Mouse (Mus musculus) ES-Bruce4 (cell line): ENCODE results near the gene BC051142. TPM values are rescaled to one million over a fixed set of nuclear protein-coding genes. Genes with fewer than 3 reads are reported as not detected.
A peak's percentile ranks its signal among the peaks of the same experiment; 100 is the strongest.

ENCODE experiments used
- H3K27ac ChIP-seq: 2 replicates; pipeline ENCODE4 v1.5.1; 2012; ENCODE audit warnings: low read length, inconsistent platforms; ENCODE audit not compliant: insufficient read depth
- H3K27me3 ChIP-seq: 2 replicates; pipeline ENCODE4 v1.6.1; 2012; ENCODE audit warnings: mild to moderate bottlenecking, low read length, inconsistent platforms; ENCODE audit not compliant: control insufficient read depth, poor library complexity, insufficient read depth, severe bottlenecking
- H3K36me3 ChIP-seq: 2 replicates; pipeline ENCODE4 v1.6.1; 2012; ENCODE audit warnings: inconsistent platforms, mild to moderate bottlenecking, low read length, moderate library complexity; ENCODE audit not compliant: control insufficient read depth, poor library complexity, insufficient read depth, severe bottlenecking
- H3K4me1 ChIP-seq: one replicate; pipeline ENCODE4 v1.8.1; 2011; ENCODE audit warnings: low read length; ENCODE audit not compliant: control insufficient read depth, insufficient read depth
- H3K4me3 ChIP-seq: 2 replicates; pipeline ENCODE4 v1.5.1; 2011; ENCODE audit warnings: low read depth, mild to moderate bottlenecking, low read length
- H3K9ac ChIP-seq: 2 replicates; pipeline ENCODE4 v1.6.1; 2012; ENCODE audit warnings: low read depth, mild to moderate bottlenecking, inconsistent platforms; ENCODE audit not compliant: poor library complexity, severe bottlenecking
- H3K9me3 ChIP-seq: replicated peaks from 2 replicates; pipeline ENCODE4 v1.6.1; 2012; ENCODE audit warnings: mild to moderate bottlenecking, low read length, inconsistent platforms; ENCODE audit not compliant: control insufficient read depth, poor library complexity, insufficient read depth, severe bottlenecking
- CTCF ChIP-seq: IDR thresholded peaks from one replicate; pipeline ENCODE4 v1.8.1; 2011; ENCODE audit warnings: low read depth, low read length
- EP300 ChIP-seq: IDR thresholded peaks from 2 replicates; pipeline ENCODE4 v1.6.1; 2011; ENCODE audit warnings: low read depth, low read length; ENCODE audit not compliant: insufficient read depth
- POLR2A ChIP-seq: IDR thresholded peaks from one replicate; pipeline ENCODE4 v1.8.1; 2011; ENCODE audit warnings: low read length; ENCODE audit not compliant: insufficient read depth
- polyA plus RNA-seq: library from polyadenylated mRNA; stranded (reverse); fragments of >200 nt; gene quantifications from 2 replicates; pipeline ENCODE4 v1.2.4, GENCODE M21; 2011; ENCODE audit warnings: low read depth; ENCODE audit not compliant: missing spikeins, insufficient read depth, insufficient read length

Gene BC051142
- not detected in 2 replicates for polyA plus RNA-seq

DNA sequence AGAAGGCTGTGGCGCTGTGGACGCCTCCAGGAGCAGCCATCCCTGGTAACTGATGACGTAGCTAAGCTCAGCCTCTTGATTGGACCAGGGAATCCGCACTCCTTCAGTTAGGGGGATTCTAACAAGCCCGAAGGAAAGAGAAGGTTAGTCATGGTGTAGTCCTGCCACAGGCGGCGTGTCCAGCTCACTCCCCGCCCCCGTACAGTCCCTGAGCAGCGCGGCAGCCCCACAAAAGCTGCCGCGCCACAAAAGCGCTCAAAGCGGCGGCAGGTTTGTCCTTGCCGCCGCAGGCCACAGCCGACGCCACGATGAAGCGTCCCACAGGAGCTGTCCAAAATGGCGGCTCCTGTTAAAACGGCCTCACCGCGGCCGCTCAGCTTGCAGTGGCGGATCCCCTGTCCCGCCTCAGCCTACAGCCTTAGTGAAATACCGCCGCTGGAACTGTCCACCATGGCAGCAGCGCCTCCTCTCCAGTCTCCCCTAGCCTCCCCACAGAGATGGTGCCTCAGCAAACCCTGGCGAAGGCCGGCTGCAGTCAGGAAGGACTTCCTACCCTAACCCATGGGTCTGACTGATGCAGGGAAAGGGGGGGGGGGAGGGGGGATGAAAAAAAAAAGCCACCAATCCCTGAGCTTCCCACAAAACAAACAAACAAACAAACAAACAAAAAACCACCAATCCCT lies at the start of gene BC051142:
TSS of gene BC051142 (plus strand) at position 110 of the 683 bp plus-strand sequence.
- peak within 1 kb of the TSS; percentile 61 for H3K9ac ChIP-seq
- no peaks in the 10 kb centered on the region for H3K36me3 ChIP-seq
- H3K4me3 ChIP-seq = peak within 1 kb of the TSS; percentile 75
- H3K27ac ChIP-seq = no peak within 1 kb of the TSS
- no peak for TF ChIP-seq EP300
- no peak for TF ChIP-seq CTCF
- TF ChIP-seq POLR2A = no peak
- H3K9me3 ChIP-seq = 0 out of 2 replicates have a peak, but pooled peaks cover under 1% of the 10 kb centered on the region
- H3K27me3 ChIP-seq = no peaks in the 10 kb centered on the region
- H3K4me1 ChIP-seq = no peaks in the 10 kb centered on the region

DNA sequence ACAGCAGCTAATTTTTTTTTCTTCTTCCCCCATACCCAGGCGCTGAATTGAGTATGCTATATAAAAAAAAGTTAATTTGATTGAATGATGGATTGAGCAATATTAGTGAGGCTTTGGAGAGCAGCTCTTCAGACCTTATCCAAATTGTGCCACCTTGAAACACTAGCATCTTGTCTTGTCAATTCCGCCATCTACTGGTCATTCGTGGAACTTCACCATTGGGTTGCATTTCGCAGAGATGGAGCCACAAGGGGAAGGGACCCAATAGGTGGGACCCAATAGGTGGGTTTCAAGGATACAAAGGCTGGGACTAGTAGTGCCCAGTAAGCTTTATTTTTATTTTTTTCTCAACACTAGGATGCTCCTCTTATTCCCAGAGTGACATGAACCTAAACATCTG lies 49.2 kb upstream of the BC051142 start:
- TF ChIP-seq POLR2A = no peak
- TF ChIP-seq CTCF = peak; percentile 50
- H3K4me3 ChIP-seq = no peak overlapping the region

DNA sequence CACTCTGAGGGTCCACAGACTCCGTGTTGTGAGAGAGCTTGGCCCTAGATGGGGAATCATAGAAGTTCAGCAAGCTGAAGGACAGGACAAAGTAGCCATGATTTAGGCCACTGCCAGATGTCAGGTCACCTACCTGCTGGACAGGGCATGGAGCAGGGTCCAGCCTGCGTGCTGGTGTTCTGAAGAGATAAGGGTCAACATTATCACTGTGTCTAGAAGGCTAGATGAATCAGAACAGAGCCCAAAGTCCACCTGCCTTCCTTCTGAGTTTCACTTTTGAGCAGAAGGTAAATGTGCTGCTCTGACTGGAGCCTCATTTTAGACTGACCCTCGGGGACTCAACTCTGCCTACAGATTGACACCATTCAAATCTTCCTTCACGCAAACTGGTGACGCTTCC lies 44.1 kb upstream of the BC051142 start, which contains the start of gene Btnl2:
TSS of gene Btnl2 (plus strand) at position 284 of the 400 bp plus-strand sequence.
- no peaks in the 10 kb centered on the region for H3K27me3 ChIP-seq
- TF ChIP-seq EP300 (no peak), CTCF (no peak), POLR2A (no peak)

More for the DNA sequence above, 49.2 kb upstream of the BC051142 start:
- Histone ChIP-seq H3K4me1 (no peaks in the 10 kb centered on the region), H3K27me3 (no peaks in the 10 kb centered on the region), H3K9ac (no peak overlapping the region), H3K27ac (no peak overlapping the region), H3K36me3 (no peaks in the 10 kb centered on the region), H3K9me3 (no peaks in the 10 kb centered on the region)

DNA sequence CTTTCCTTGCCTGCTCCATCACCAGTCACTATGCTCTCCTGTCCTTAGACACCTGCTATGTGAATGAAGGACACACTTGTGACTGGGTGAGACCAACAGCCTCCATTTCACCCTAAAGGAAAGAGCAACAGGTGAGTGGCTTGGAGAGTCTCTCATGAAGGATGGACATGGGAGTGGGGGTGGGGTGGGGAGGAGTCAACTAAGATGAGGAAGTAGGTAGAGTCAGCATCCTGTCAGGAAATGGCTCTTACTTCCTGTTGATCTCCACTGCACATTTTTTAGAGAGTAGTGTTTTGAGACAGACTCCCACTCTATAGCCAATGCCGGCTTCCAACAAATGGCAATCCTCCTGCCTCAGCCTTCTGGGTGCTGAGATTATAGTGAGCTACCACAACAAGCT lies 43.7 kb upstream of the BC051142 start:
- H3K27me3 ChIP-seq = no peaks in the 10 kb centered on the region
- no peaks in the 10 kb centered on the region for H3K36me3 ChIP-seq
- H3K9me3 ChIP-seq = no peaks in the 10 kb centered on the region
- no peak overlapping the region for H3K27ac ChIP-seq
- TF ChIP-seq EP300 (no peak), POLR2A (no peak), CTCF (no peak)
- no peaks in the 10 kb centered on the region for H3K4me1 ChIP-seq
- no peak overlapping the region for H3K9ac ChIP-seq
- H3K4me3 ChIP-seq = no peak overlapping the region

More for the DNA sequence above, 44.1 kb upstream of the BC051142 start, which contains the start of gene Btnl2:
- Histone ChIP-seq H3K36me3 (no peaks in the 10 kb centered on the region), H3K4me1 (no peaks in the 10 kb centered on the region), H3K9me3 (no peaks in the 10 kb centered on the region), H3K9ac (no peak within 1 kb of the TSS), H3K27ac (no peak within 1 kb of the TSS), H3K4me3 (no peak within 1 kb of the TSS)

DNA sequence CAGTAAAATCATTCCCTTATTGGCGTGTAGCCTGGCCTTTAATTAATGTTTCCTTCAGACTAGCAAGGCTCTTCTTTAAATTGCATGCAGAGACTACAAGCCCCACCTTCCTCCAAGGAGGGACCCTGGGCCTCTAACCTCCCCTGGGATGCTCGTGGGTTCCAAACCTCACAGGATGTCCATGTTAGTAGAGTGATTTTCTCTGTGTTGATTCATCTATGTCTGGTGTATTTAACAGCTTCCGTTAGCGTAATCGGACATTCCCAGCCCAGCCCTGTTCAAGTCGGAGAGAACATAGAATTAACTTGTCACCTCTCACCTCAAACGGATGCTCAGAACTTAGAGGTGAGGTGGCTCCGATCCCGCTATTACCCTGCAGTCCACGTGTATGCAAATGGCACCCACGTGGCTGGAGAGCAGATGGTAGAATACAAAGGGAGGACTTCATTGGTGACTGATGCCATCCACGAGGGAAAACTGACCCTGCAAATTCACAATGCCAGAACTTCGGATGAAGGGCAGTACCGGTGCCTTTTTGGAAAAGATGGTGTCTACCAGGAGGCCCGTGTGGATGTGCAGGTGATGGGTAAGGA lies 35.6 kb upstream of the BC051142 start:
- no peaks in the 10 kb centered on the region for H3K9me3 ChIP-seq
- H3K4me3 ChIP-seq = no peak overlapping the region
- TF ChIP-seq POLR2A = no peak
- TF ChIP-seq CTCF = no peak
- no peak for TF ChIP-seq EP300
- no peak overlapping the region for H3K9ac ChIP-seq
- no peak overlapping the region for H3K27ac ChIP-seq
- H3K4me1 ChIP-seq = no peaks in the 10 kb centered on the region
- H3K36me3 ChIP-seq = no peaks in the 10 kb centered on the region
- H3K27me3 ChIP-seq = no peaks in the 10 kb centered on the region
